Mouse (Mus musculus): Measurements from ENCODE around the gene Fam180a. TPM values are rescaled to one million over a fixed set of nuclear protein-coding genes. Genes with fewer than 3 reads are reported as not detected.

Gene Fam180a
- 3.1 TPM for polyA plus RNA-seq (2014; fragmentation: Illumina TruSeq; extraction: RNeasy Lipid Tissue Mini Kit (QIAGEN cat#74804); ENCODE audit: insufficient read depth, low read depth, low replicate concordance)

GRCm38 (mm10) chr6:35326111-35326515 is at the start of gene Fam180a:
Gene Fam180a (minus strand): TSS chr6:35326141.

GRCm38 (mm10) chr6:35308037-35308436 is 17.9 kb downstream of the Fam180a start, which contains the start of gene Slc13a4:
Gene Slc13a4 (minus strand): TSS chr6:35308131.

Other genes with a start within 250 kb of the Fam180a start
- 6.7 TPM for gene Cnot4, start 192.4 kb downstream of the Fam180a start, polyA plus RNA-seq (2014; fragmentation: Illumina TruSeq; extraction: RNeasy Lipid Tissue Mini Kit (QIAGEN cat#74804); ENCODE audit: insufficient read depth, low read depth, low replicate concordance)
- 6.2 TPM for gene Nup205, start 148.7 kb downstream of the Fam180a start, polyA plus RNA-seq (2014; fragmentation: Illumina TruSeq; extraction: RNeasy Lipid Tissue Mini Kit (QIAGEN cat#74804); ENCODE audit: insufficient read depth, low read depth, low replicate concordance)
- gene Slc13a4, start 18.0 kb downstream of the Fam180a start, polyA plus RNA-seq (2014; fragmentation: Illumina TruSeq; extraction: RNeasy Lipid Tissue Mini Kit (QIAGEN cat#74804); ENCODE audit: insufficient read depth, low read depth, low replicate concordance) = 0.89 TPM
- gene Mtpn, start 213.7 kb upstream of the Fam180a start, polyA plus RNA-seq (2014; fragmentation: Illumina TruSeq; extraction: RNeasy Lipid Tissue Mini Kit (QIAGEN cat#74804); ENCODE audit: insufficient read depth, low read depth, low replicate concordance) = 54.9 TPM